Mouse (Mus musculus) gastrocnemius, postnatal 10 days (tissue): ENCODE data around the gene Ankrd12. TPM values are rescaled to one million over a fixed set of nuclear protein-coding genes. Genes with fewer than 3 reads are reported as not detected.
"Not testable (repeated sequence)": the region's sequence is repeated elsewhere in the genome, so short reads cannot be mapped to it uniquely, and the experiment has no call there.

Source experiments
- DNase-seq: peaks from one replicate; pipeline ENCODE4 v3.0.0; 2021; ENCODE audit warnings: mixed read lengths
- total RNA-seq, 2 experiments: library from RNA; stranded (reverse); gene quantifications; 2 replicates each; pipeline ENCODE4 v1.2.3; 2021

The Ankrd12 gene
- total RNA-seq, 2 experiments from 2014 or later, result 13.1 to 15.3 TPM

- DNase-seq, result no peak
Measured at GRCm38 (mm10) chr17:66084486-66084885, 7.6 kb upstream of the Ankrd12 start.

DNA sequence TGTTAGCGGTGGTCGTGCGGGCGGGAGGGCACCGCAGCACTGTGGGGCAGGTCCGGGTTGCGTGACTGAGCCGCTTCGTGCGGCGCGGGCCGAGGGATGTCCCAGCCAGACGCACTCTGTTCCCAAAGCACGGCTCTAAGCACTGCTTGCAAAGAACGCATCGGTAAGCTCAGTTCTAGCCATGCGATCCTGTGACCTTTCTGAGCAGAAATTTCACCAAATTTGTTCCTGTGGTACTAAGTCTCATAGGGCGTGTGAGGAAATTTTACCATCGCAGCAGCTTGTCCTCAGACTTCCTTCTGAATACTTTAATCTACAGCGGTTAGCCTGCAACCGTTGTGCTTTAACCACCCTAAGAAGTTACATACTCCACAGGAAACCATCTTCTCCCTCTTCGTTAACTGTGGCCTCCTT is 555 bp upstream of the Ankrd12 start:
- DNase-seq, result no peak

DNA sequence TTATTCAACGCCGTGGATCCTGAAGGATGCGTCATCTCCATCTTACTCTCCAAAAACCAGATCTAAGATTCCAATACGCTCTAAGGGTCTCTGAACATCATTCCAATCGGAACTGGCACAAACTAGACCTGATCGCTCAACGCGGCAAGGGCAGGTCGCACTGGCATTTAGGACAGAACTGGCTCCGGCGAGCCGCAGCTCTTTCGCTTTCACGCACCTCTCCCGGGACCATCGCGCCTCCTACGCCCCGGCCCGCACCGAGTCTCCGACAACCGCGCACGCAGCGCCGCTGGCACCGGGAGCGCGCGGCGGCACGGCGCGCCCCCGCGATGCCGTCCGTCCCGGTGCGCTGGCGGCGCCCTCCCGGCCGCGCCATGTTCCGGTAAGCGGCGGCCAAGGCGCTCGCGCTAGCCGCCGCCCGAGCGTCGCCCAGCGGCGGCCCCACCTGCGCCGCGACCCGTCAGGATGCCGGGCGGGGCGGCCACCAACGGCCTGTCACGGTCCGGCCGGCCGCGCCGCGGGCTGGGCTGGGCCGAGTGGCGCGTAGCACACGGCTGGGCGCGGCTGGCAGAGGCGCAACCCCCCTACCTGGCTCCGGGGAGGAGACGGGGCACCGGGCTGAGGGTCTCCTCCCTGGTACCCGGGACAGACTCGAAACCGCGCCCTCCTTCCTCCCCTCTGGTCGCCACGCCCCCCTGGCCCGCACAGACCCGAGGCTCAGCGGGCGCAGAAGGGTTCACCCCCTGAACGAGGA is 538 bp downstream of the Ankrd12 start:
- DNase-seq, result peak; percentile 52

GRCm38 (mm10) chr17:66075827-66076173 is 1.1 kb downstream of the Ankrd12 start:
- DNase-seq, result no peak

GRCm38 (mm10) chr17:66073971-66074370 is 2.9 kb downstream of the Ankrd12 start:
- DNase-seq, result no peak

GRCm38 (mm10) chr17:66069036-66069435 is 7.9 kb downstream of the Ankrd12 start:
- DNase-seq, result not testable (repeated sequence)

- no peak for DNase-seq
Measured at GRCm38 (mm10) chr17:66065115-66065514, 11.8 kb downstream of the Ankrd12 start.

- DNase-seq, result no peak
Measured at GRCm38 (mm10) chr17:66061241-66061938, 15.5 kb downstream of the Ankrd12 start.

DNA sequence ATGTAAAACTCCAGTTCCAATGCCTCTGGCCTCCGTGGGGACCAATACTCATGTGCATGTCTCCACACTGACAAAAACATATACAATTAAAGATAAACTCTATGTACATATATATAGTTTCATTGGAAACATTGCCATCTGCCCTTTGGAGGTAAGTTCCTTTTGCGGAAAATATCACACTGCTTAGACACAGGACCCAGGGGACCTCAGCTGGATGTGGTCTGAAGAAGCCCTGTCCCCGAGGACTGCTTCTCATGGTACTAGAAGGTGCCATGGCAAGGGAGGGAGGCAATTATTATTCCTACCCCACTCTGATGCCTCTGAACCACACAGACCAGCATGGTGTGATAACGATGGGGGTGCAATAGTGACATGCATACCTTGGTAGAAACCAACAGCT is 18.7 kb downstream of the Ankrd12 start:
- no peak for DNase-seq

GRCm38 (mm10) chr17:66057145-66057544 is 19.7 kb downstream of the Ankrd12 start:
- no peak for DNase-seq

DNA sequence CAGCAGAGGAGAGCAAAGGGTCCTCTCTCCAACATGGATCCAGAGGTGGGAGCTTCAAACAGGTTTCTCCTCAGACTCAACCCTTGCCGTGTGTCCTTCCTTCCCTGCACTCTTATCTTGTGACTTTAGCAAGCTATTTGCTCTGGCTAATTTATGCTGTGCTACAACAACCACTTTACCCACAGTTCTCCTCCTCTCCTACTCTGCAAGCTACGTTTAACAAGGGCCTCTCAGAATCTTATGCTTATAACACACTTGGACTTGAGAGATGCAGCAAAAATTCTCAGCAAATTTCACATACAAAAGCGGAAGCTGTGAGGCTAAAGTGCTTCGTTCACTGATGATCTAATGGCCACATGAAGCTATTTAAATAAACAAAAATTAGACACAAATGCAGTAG is 23.5 kb downstream of the Ankrd12 start:
- no peak for DNase-seq

DNA sequence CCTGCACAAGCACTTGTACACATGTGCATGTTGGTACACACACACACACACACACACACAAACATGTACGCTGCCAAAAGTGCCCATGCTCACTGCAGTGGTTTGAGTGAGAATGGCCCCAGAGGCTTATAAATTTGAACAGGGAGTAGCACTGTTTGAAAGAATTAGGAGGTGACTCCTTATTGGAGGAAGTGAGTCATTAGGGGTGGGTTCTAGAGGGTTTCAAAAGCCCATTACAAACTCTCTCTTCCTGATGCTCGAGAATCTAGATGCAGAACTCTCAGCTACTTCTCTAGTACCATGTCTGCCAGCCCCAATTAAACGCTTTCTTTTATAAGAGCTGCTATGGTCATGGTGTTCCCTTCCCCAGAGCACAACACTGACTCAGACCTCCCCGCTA is 28.1 kb downstream of the Ankrd12 start:
- no peak for DNase-seq

GRCm38 (mm10) chr17:66048199-66048598 is 28.7 kb downstream of the Ankrd12 start:
- no peak for DNase-seq

DNA sequence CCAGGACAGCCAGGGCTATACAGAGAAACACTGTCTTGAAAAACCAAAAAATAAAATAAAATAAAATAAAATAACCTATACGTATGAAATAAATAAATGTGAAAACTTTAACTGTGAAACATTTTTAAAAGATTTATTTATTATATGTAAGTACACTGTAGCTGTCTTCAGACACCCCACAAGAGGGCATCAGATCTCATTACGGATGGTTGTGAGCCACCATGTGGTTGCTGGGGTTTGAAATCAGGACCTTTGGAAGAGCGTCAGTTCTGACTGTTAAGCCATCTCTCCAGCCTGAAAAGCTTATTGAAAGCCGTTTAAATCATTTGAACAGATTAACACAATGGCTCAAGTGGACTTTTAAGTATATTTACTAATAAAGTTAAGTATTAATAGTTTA is 33.2 kb downstream of the Ankrd12 start:
- not testable (repeated sequence) for DNase-seq

DNA sequence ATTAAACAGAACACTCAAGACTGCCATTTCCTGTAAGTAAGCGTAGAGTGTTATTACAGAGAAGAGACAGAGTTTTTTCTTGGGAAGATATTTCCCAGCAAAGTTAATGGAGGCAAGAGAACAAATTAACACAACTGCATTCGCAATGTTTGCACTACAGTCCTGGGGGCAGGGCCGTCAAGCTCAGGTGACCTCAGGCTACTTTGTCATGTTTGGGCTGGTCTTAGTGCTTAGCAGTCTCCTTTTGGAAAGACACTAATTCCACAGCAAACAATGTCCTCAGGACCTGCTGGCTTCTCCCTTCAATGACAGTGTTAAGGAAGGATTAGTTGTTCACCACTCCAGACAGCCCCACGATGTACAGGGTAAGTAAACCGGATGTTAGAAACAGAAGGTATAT is 35.9 kb downstream of the Ankrd12 start:
- no peak for DNase-seq

DNA sequence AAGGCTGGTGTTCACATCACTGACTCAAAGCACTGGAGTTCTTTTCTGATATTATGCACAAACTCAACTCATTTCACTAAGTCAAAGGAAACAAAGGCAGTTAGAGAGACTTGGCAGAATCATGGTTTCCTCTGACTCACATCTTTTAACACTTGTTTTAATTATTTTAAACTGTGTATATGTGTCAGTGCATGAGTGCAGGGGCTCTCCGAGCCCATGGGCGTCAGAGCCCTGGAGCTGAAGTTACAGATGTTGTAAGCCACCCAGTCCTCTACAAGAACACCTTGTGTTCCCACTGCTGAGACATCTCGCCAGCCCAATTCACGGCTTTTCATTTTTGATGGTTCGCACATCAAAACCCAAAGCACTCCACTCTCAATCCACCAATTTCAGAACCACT is 43.6 kb downstream of the Ankrd12 start:
- no peak for DNase-seq

- DNase-seq, result no peak
Measured at GRCm38 (mm10) chr17:66031991-66032390, 44.9 kb downstream of the Ankrd12 start.

DNA sequence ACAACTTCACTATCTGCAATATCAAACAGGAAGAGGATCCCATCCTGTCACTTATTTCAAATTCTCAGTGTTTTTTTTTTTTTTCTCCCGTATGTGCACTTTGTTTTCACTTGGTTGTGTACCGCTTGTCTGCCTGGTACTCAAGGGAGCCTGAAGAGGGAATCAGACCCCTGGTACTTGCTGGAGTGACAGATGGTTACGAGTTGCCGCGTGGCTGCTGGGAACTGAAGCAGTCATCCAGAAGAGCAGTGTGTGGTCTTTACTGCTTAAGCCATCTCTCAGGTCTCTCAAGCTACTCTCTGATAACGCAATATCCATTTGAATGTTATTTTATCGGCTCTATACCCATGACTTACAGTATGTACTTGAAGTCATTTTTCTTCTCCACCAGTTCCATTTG is 52.7 kb downstream of the Ankrd12 start:
- DNase-seq, result no peak

DNA sequence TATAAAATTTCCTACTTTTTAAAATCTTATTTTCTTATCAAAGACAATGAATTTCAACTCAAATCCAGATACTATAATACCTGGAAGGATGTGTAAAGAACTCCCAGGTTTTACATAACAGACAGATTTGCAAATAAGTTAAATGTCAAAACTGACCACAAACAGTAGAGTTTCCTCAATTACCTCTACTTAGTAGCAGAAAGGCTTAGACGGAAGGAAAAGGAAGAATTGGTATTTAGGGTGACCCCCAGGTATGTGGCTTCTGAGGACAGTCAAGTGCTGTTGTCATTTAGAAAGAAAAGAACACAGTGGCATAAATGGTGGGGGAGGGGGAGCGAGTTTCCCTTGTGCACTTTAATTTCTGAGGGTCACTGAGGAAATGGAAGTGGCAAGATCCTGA is 65.1 kb downstream of the Ankrd12 start:
- no peak for DNase-seq

DNA sequence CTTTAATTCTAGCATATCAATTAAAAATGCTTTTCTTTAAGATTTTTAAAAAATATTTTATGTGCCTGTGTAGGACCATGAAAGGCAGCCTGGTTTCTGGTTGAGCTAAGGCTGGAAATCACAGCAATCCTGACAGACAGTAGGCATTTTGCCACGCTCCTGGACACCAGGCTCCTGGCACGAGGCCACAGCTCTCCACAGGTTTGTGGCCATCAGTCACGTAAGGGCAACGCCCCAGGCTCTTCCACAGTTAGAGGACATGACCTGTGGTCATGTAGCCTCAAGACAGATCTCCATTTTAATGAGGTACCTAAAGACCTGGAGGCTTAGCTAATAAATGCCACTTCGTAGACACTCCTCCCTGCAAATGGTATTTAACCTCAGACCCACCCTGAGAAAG is 69.0 kb downstream of the Ankrd12 start:
- DNase-seq, result peak; percentile 16

- no peak for DNase-seq
Measured at GRCm38 (mm10) chr17:66007473-66007872, 69.4 kb downstream of the Ankrd12 start.

GRCm38 (mm10) chr17:65988151-65988820 is 88.6 kb downstream of the Ankrd12 start:
- DNase-seq, result no peak

DNA sequence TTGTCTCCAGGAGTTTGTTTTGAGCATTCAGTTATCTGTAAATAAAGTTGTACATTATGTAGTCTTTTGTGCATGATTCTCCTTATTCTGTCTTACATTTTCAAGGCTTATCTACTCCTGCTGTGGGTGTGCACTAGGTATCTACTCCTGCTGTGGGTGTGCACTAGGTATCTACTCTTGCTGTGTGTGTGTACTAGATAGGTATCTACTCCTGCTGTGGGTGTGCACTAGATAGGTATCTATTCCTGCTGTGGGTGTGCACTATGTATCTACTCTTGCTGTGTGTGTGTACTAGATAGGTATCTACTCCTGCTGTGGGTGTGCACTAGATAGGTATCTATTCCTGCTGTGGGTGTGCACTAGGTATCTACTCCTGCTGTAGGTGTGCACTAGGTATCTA is 100.2 kb downstream of the Ankrd12 start:
- not testable (repeated sequence) for DNase-seq
